Mouse (Mus musculus) megakaryocyte, embryonic 14.5 days (primary cell): ENCODE measurements at regions not wholly inside any gene's neighbourhood (a gene's known extent, or its start where the extent isn't known, plus 50 kb on each side); places are given as distances from the start of the nearest gene placed in this dataset.

Experiments used
- FLI1 ChIP-seq: IDR thresholded peaks from 2 replicates; pipeline ENCODE4 v1.6.1; 2012; ENCODE audit warnings: low read length, inconsistent platforms, mixed read lengths
- GATA1 ChIP-seq: IDR thresholded peaks from 3 replicates; pipeline ENCODE4 v1.6.1; 2012; ENCODE audit warnings: mixed read lengths, low read length, inconsistent platforms, borderline replicate concordance

DNA sequence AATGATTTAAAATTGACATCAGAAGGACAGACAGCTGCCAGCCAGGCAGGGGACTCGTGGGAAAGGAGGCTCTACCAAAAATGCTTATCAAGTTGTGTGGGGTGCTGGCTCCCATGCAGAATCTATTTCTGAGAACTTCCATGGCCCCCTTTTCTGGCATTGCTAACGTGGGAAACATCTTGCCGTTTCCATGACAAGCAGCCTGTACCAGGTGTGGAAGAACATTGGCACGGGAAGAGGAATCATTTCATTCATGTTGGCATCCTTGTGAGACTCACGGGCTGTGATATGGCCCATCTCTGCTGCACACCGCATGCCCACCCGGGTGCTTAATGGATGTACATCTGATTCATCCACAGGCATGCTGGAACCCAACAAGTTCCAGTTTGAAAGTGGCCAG lies 76.9 kb upstream of the Sox2 start:
- no peak for TF ChIP-seq GATA1
- TF ChIP-seq FLI1: no peak
